Mouse (Mus musculus): Measurements from ENCODE around the gene Fam24b. TPM values are rescaled to one million over a fixed set of nuclear protein-coding genes. Genes with fewer than 3 reads are reported as not detected.
A peak's percentile ranks its signal among the peaks of the same experiment; 100 is the strongest.

Fam24b gene
- total RNA-seq (2014; rRNA removed) (0.36 TPM in 1 of 2 replicates, not detected in the other), polyA plus RNA-seq (2015; fragmentation: Nextera tagmentation; extraction: Ambion mirVana) (not detected in 2 replicates)

DNA sequence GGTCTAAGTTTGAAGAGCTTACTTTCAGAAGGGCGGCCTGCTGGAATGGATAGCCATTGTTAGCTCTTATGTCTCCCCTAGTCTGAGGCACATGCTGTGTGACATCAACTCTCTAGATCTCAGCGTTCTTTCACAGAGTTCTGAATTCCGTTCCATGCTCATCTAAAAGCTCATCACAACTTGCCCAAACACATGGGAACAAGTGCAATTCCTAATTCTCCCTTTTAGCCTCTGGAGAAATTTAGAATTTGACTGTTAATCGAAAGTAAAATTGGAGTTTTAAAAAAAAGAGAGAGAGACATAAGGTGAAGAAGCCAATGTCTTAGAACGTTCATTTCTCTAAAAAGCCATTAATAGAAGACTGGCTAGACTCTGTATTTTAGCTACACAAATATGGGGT lies at the start of gene Fam24b:
Gene Fam24b (minus strand): TSS at position 101 of the 400 bp plus-strand sequence.
- no peak for TF ChIP-seq CTCF (IDR thresholded peaks at IDR 0.05; ENCODE audit: low read depth)
- DNase-seq (ENCODE audit: low spot score), result no peak
- 88% methylated on average over 5 of the region's 5 CpGs for WGBS
- no peak for ATAC-seq
- no peak within 1 kb of the TSS for H3K4me2 ChIP-seq (ENCODE audit: low read depth, low read length)
- H3K27ac ChIP-seq, result no peak within 1 kb of the TSS
- no peaks in the 10 kb centered on the region for H3K4me1 ChIP-seq (ENCODE audit: insufficient read depth, low read length)
- H3K36me3 ChIP-seq (ENCODE audit: insufficient read depth, low read length), result no peaks in the 10 kb centered on the region
- no peaks in the 10 kb centered on the region for H3K27me3 ChIP-seq (ENCODE audit: insufficient read depth, low read length)
- H3K9ac ChIP-seq (replicated peaks; ENCODE audit: low read length), result no peak within 1 kb of the TSS
- no peaks in the 10 kb centered on the region for H3K9me3 ChIP-seq (ENCODE audit: low read length)
- no peak within 1 kb of the TSS for H3K4me3 ChIP-seq (ENCODE audit: low read length)

DNA sequence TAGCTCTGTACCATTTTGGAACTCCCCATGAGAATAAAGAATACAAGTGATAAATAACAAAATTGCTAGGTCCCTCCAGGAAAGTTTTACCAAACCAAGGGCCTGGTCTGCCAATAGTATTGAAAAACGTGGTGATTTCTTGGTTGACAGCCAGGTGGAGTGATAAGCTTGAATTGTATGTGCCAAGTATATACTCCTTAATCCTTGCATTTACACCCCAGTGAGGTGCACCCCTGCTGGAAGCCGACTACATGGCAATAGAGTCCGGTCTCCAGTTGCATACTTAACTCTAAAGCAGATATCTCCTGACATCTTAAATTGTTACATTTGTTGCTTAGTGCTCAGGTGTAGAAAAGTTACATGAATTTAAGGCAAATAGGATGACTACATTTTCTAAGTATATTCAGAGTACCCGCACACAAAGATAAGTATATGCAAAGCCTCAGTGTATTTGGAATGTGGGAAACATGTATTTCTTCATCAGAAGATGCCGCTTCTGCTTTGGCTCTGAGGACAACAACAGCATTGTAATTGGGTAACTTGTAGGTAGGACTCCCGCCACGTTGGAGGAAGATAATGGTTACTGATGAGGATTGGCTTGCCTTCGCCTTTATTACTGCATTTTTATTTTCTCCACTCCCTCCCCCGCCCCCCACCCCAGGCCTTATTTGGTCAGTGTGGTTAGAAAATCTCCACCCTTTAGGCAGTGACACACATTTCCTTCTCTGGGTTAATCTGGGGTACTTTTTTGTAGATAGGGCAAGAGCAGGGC lies 42.8 kb upstream of the Fam24b start:
- 67% methylated on average over 9 of the region's 9 CpGs for WGBS
- ATAC-seq, result no peak
- Histone ChIP-seq H3K9me3 (ENCODE audit: low read length) (no peaks in the 10 kb centered on the region), H3K4me2 (ENCODE audit: low read depth, low read length) (peak overlapping the region; percentile 69), H3K4me1 (ENCODE audit: insufficient read depth, low read length) (peaks cover 7% of the 10 kb centered on the region; the same call in 1 of the 2 replicates), H3K27me3 (ENCODE audit: insufficient read depth, low read length) (no peaks in the 10 kb centered on the region), H3K4me3 (ENCODE audit: low read length) (peak overlapping the region; percentile 71), H3K9ac (replicated peaks; ENCODE audit: low read length) (peak overlapping the region; percentile 82), H3K27ac (no peak overlapping the region), H3K36me3 (ENCODE audit: insufficient read depth, low read length) (no peaks in the 10 kb centered on the region)
- TF ChIP-seq CTCF (IDR thresholded peaks at IDR 0.05; ENCODE audit: low read depth), result peak; percentile 44
- DNase-seq (ENCODE audit: low spot score), result peak; percentile 37

DNA sequence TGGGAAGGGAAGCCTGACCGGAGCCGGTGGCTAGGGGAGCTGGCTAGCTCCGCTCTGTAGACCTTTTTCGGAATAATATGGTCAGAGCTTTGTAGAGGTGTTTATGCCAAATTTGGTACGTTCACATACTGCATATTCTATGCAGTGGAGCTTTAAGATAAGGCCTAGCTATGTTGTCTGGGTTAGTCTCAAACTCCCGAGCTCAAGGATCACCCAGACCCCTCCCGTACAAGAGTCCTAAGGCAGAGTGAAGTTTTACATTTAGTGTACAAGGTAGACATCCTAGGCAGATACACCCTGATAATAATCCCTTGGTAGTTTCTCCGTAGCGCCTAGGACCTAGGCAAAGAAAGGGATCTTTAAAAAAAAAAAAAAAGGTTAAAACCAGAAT lies 42.1 kb upstream of the Fam24b start:
- peaks cover 7% of the 10 kb centered on the region; the same call in 1 of the 2 replicates for H3K4me1 ChIP-seq (ENCODE audit: insufficient read depth, low read length)
- peak; percentile 41; the same call in 1 of the 2 replicates for ATAC-seq
- no peak for TF ChIP-seq CTCF (IDR thresholded peaks at IDR 0.05; ENCODE audit: low read depth)
- DNase-seq (ENCODE audit: low spot score), result no peak
- no peaks in the 10 kb centered on the region for H3K27me3 ChIP-seq (ENCODE audit: insufficient read depth, low read length)
- H3K4me2 ChIP-seq (ENCODE audit: low read depth, low read length), result peak overlapping the region; percentile 69
- H3K27ac ChIP-seq, result peak overlapping the region; percentile 93
- WGBS, result 6% methylated on average over 9 of the region's 9 CpGs
- H3K36me3 ChIP-seq (ENCODE audit: insufficient read depth, low read length), result no peaks in the 10 kb centered on the region
- H3K9me3 ChIP-seq (ENCODE audit: low read length), result no peaks in the 10 kb centered on the region
- peak overlapping the region; percentile 71 for H3K4me3 ChIP-seq (ENCODE audit: low read length)
- H3K9ac ChIP-seq (replicated peaks; ENCODE audit: low read length), result peak overlapping the region; percentile 82

DNA sequence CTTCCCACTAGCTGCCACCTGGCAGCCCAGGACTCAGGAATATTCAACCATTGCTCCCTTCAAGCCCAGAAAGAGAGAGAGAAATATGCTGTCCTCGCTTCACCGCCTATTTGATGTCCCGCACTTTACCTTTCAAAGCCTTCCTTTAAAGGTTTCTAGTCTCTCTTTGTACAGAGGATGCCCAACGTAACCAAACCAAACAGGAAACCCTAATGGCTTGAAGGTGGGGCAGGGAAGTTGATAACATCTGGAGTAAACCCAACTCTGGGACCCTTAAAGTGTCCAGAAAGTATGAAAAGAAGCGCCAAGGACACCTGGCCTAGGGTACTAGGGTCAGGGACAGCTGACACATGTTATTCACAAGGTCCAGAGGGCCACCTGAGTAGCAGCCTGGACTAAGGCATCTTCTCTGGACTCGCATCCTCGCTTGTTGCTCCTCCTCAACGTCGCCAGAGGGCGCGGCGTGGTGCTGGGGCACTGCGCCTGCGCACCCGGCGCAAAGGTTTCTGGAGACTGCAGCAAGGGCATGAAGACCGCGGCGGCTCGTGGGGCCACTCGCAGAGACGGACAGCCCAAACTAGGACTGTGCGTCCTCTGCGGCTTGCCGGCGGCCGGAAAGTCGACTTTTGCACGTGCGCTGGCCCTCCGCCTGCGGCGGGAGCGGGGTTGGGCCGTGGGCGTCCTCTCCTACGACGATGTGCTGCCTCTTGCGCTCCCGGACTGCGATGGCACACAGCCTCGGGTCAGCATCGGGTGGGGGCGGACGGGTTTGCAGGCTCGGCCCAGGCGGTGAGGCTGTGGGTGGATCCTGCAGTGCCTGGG lies 41.5 kb upstream of the Fam24b start, which contains the start of gene Pstk:
Gene Pstk (plus strand): TSS at position 494 of the 822 bp plus-strand sequence.
- H3K36me3 ChIP-seq (ENCODE audit: insufficient read depth, low read length), result no peaks in the 10 kb centered on the region
- 5% methylated on average over 47 of the region's 47 CpGs for WGBS

DNA sequence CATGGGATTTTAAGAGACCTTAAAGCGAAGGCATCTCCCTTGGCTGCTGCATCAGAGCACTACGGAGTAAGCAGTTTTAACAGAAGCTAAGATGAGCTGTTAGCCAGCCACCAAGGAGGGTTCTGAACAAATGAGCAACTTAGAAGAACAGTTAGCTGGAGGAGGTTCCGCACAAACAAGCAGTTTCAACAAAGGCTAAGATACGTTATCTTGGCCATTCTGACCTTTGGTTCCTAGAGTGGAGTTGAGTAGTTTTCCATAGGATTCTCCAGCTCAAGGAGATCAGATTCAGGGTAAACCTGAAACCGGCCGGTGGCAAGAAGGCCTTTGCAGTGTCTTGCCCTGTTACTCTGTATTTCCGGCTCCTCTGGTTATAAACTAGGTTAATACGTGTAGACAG lies 34.8 kb upstream of the Fam24b start:
- ATAC-seq (no peak), DNase-seq (ENCODE audit: low spot score) (no peak)
- Histone ChIP-seq H3K4me1 (ENCODE audit: insufficient read depth, low read length) (peaks cover 9% of the 10 kb centered on the region), H3K4me3 (ENCODE audit: low read length) (no peak overlapping the region), H3K27ac (no peak overlapping the region), H3K4me2 (ENCODE audit: low read depth, low read length) (no peak overlapping the region), H3K36me3 (ENCODE audit: insufficient read depth, low read length) (no peaks in the 10 kb centered on the region), H3K27me3 (ENCODE audit: insufficient read depth, low read length) (no peaks in the 10 kb centered on the region), H3K9me3 (ENCODE audit: low read length) (no peaks in the 10 kb centered on the region), H3K9ac (replicated peaks; ENCODE audit: low read length) (no peak overlapping the region)
- no peak for TF ChIP-seq CTCF (IDR thresholded peaks at IDR 0.05; ENCODE audit: low read depth)
- WGBS, result 93% methylated on average over 8 of the region's 8 CpGs

More for the DNA sequence above, 41.5 kb upstream of the Fam24b start, which contains the start of gene Pstk:
- Histone ChIP-seq H3K4me2 (ENCODE audit: low read depth, low read length) (peak within 1 kb of the TSS; percentile 69), H3K4me1 (ENCODE audit: insufficient read depth, low read length) (peaks cover 7% of the 10 kb centered on the region; the same call in 1 of the 2 replicates), H3K27ac (peak within 1 kb of the TSS; percentile 93), H3K9ac (replicated peaks; ENCODE audit: low read length) (peak within 1 kb of the TSS; percentile 82), H3K27me3 (ENCODE audit: insufficient read depth, low read length) (no peaks in the 10 kb centered on the region), H3K4me3 (ENCODE audit: low read length) (peak within 1 kb of the TSS; percentile 71), H3K9me3 (ENCODE audit: low read length) (no peaks in the 10 kb centered on the region)
- peak; percentile 91 for TF ChIP-seq CTCF (IDR thresholded peaks at IDR 0.05; ENCODE audit: low read depth)
- ATAC-seq (peak; percentile 98), DNase-seq (ENCODE audit: low spot score) (peak; percentile 93)

DNA sequence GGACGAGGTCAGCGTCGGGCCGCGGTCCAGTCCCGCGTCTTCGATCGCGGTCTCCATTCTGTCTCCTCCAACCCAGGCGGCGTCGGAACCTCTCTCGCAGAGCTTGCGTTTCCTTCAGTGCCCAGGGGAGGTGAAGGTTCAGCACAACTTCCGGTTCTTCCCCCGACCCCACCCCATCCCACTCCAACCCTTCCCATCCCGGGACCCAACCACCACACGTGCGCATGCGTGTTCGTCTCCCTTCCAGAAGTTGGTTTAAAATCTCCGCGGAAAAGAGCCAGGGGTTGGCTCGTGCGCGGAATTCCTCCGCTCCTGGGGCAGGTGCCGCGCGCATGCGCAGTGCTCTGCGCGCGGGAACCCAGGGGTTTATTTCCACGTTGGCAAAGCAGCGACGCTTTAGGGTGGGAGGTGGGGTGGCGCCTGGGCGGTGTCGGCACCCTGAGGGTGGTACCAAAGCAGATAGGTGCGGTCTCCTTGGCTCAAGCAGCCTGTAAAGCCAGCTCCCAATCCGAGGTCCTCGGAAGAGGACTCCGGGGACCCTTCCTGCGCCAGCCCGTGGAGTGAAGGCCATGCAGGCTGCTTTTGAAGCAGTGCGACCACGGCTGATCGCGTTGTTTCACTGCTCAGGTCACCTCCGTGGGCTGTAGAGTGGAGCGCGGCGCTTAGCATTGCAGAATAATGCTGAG lies 33.4 kb upstream of the Fam24b start, which contains the start of gene 2310057M21Rik:
Gene 2310057M21Rik (minus strand): TSS at position 145 of the 686 bp plus-strand sequence.
- H3K4me3 ChIP-seq (ENCODE audit: low read length), result peak within 1 kb of the TSS; percentile 77
- H3K4me2 ChIP-seq (ENCODE audit: low read depth, low read length), result peak within 1 kb of the TSS; percentile 91
- WGBS, result under 1% methylated on average over 55 of the region's 55 CpGs
- H3K9ac ChIP-seq (replicated peaks; ENCODE audit: low read length), result peak within 1 kb of the TSS; percentile 90
- no peaks in the 10 kb centered on the region for H3K27me3 ChIP-seq (ENCODE audit: insufficient read depth, low read length)
- no peaks in the 10 kb centered on the region for H3K9me3 ChIP-seq (ENCODE audit: low read length)
- peaks cover 9% of the 10 kb centered on the region for H3K4me1 ChIP-seq (ENCODE audit: insufficient read depth, low read length)
- peak; percentile 17 for TF ChIP-seq CTCF (IDR thresholded peaks at IDR 0.05; ENCODE audit: low read depth)
- H3K27ac ChIP-seq, result peak within 1 kb of the TSS; percentile 83
- DNase-seq (ENCODE audit: low spot score) (peak; percentile 99), ATAC-seq (peak; percentile 98)
- no peaks in the 10 kb centered on the region for H3K36me3 ChIP-seq (ENCODE audit: insufficient read depth, low read length)

Data from hindbrain, postnatal 0 days (tissue).